In genomic region chr2:31948392-31948791, GRCm38 (mm10) we compare ENCODE assay signal across 12 mouse cellular contexts. TPM values are rescaled to one million over a fixed set of nuclear protein-coding genes. Genes with fewer than 3 reads are reported as not detected.
DNase-seq lines count a peak whose midpoint lies in the region; TF ChIP-seq lines count a peak whose summit lies in the region.
"Had no signal": no experiment of that assay in that cellular context is flagged by ENCODE, and none has a peak within 500 bp of the region (broad histone marks: within the 10 kb centered on the region; RNA-seq: fewer than 3 reads in every experiment).

No protein-coding gene starts in this region.

- H3K27me3 ChIP-seq in kidney, adult 2 months (replicated peaks; ENCODE audit: control insufficient read depth, insufficient read depth, low read length) = no peaks in the 10 kb centered on the region

- 74% methylated on average over 6 of the region's 6 CpGs for WGBS in kidney, adult 2 months

- H3K27ac ChIP-seq in gastrocnemius, adult 2 months = peak overlapping the region; percentile 63
- no peak overlapping the region for H3K27ac ChIP-seq in kidney, adult 2 months (ENCODE audit: insufficient read depth, low read depth, low read length)
- H3K27ac ChIP-seq: forebrain, embryonic 10.5 days; liver, embryonic 12.5 days had no signal

- H3K36me3 ChIP-seq in kidney, adult 2 months (ENCODE audit: control insufficient read depth, insufficient read depth, low read length) = no peaks in the 10 kb centered on the region
- H3K36me3 ChIP-seq: liver, embryonic 12.5 days had no signal

- TF ChIP-seq POLR2A in kidney, adult 2 months (IDR thresholded peaks at IDR 0.05; ENCODE audit: low read depth, low read length) = no peak

- peak overlapping the region; percentile 33 for H3K4me3 ChIP-seq in gastrocnemius, adult 2 months
- H3K4me3 ChIP-seq in kidney, adult 2 months (ENCODE audit: insufficient read depth, low read depth, low read length) = no peak overlapping the region
- H3K4me3 ChIP-seq: forebrain, embryonic 10.5 days; liver, embryonic 12.5 days had no signal

- no peaks in the 10 kb centered on the region for H3K4me1 ChIP-seq in kidney, adult 2 months (ENCODE audit: control insufficient read depth, insufficient read depth, low read length)

- intact Hi-C loops in gastrocnemius, adult 2 months (cut with DNase I) = no loop called here

- peak; percentile 7; the same call in 1 of the 2 replicates for TF ChIP-seq CTCF in gastrocnemius, adult 2 months (IDR thresholded peaks at IDR 0.05)
- no peak for TF ChIP-seq CTCF in kidney, adult 2 months (conservative IDR thresholded peaks at IDR 0.05; ENCODE audit: insufficient read depth, insufficient read length, low read depth, low read length)

- DNase-seq in adrenal gland, adult (ENCODE audit: inconsistent age in 2 of 2, low spot score in 1 of 2) = peak; percentile 51 to 61
- DNase-seq in adrenal gland, postnatal 4 days (ENCODE audit: low spot score in 2 of 2) = no peak
- peak; percentile 32 for DNase-seq in 416B (ENCODE audit: low read depth)
- DNase-seq in gastrocnemius, adult 2 months = peak; percentile 76
- peak; percentile 49 for DNase-seq in heart, postnatal 4 days
- no peak for DNase-seq in kidney, adult 2 months
- DNase-seq in right cerebral cortex, adult 18-20 months = no peak
- DNase-seq in spleen, postnatal 14 days (ENCODE audit: low spot score in 2 of 2) = no peak
- DNase-seq: right cerebral cortex, postnatal 25 days had no signal

RNA-seq across cellular contexts. Expression of gene Aif1l, which starts 1.5 kb away (rescaled TPM):
- total RNA-seq in adrenal gland, postnatal 4 days (2021) = 10 to 100 TPM; 31.2 to 49.5 TPM
- total RNA-seq in gastrocnemius, adult 2 months (2021) = 1 to 10 TPM; 2.1 to 2.7 TPM
- total RNA-seq in heart, postnatal 4 days (2021) = 10 to 100 TPM; 21.1 to 24.0 TPM
- 152 and 177 TPM in 2 replicates for polyA plus RNA-seq in kidney, adult 2 months (2012; rRNA removed)
- total RNA-seq: granulocyte monocyte progenitor cell, adult 5-6 weeks had no signal

RNA-seq across cellular contexts. Expression of gene Nup214, which starts 25.8 kb away (rescaled TPM):
- total RNA-seq in adrenal gland, postnatal 4 days (2021) = 10 to 100 TPM; 71.1 to 86.6 TPM
- 10 to 100 TPM; 21.1 to 24.3 TPM for total RNA-seq in gastrocnemius, adult 2 months (2021)
- 10 to 100 TPM; 50.4 to 51.1 TPM for total RNA-seq in heart, postnatal 4 days (2021)
- 41.3 and 41.8 TPM in 2 replicates for polyA plus RNA-seq in kidney, adult 2 months (2012; rRNA removed)

Comparison
In these comparisons a context has a peak if more than half of its experiments do, and no peak if none do; other contexts are left out.
1. DNase-seq: peak in adrenal gland, adult (2 of 2), 416B (single experiment), gastrocnemius, adult 2 months (single experiment) and heart, postnatal 4 days (single experiment); none in adrenal gland, postnatal 4 days (0 of 2), kidney, adult 2 months (single experiment), right cerebral cortex, adult 18-20 months (single experiment) and spleen, postnatal 14 days (0 of 2).
2. RNA of gene Aif1l, which starts 1.5 kb away (total RNA-seq): 31.2 to 49.5 TPM in adrenal gland, postnatal 4 days and 21.1 to 24.0 TPM in heart, postnatal 4 days; 2.1 to 2.7 TPM in gastrocnemius, adult 2 months; every median in the first group is over 4 times any median in the second.